Mouse (Mus musculus) liver, postnatal 0 days (tissue): ENCODE data around the gene Rhd. TPM values are rescaled to one million over a fixed set of nuclear protein-coding genes. Genes with fewer than 3 reads are reported as not detected.

ENCODE experiments used
- ATAC-seq: fragments of 200-750 bp; cut with Nextera tagmentation; 2 replicates; pipeline ENCODE4 v1.8.0; 2017; ENCODE audit warnings: mild to moderate bottlenecking, moderate library complexity
- DNase-seq: peaks from one replicate; pipeline ENCODE4 v3.0.0-alpha.2; 2016
- H3K27ac ChIP-seq: fragments of 300-500 bp; sonication (generic); 2 replicates; pipeline ENCODE4 v1.5.1; 2014; ENCODE audit warnings: antibody characterized with exemption, moderate library complexity, mild to moderate bottlenecking, low read depth
- H3K27me3 ChIP-seq: fragments of 300-500 bp; sonication (generic); 2 replicates; pipeline ENCODE4 v1.6.1; 2014; ENCODE audit warnings: low read length, control low read depth, mixed read lengths; ENCODE audit not compliant: insufficient read depth
- H3K36me3 ChIP-seq: fragments of 300-500 bp; sonication (generic); replicated peaks from 2 replicates; pipeline ENCODE4 v1.6.1; 2014; ENCODE audit warnings: mild to moderate bottlenecking, control low read depth, low read length, moderate library complexity, mixed read lengths; ENCODE audit not compliant: insufficient read depth
- H3K4me1 ChIP-seq: fragments of 300-500 bp; sonication (generic); 2 replicates; pipeline ENCODE4 v1.6.1; 2014; ENCODE audit warnings: antibody characterized with exemption, mild to moderate bottlenecking, control low read depth; ENCODE audit not compliant: insufficient read depth
- H3K4me2 ChIP-seq: fragments of 300-500 bp; sonication (generic); 2 replicates; pipeline ENCODE4 v1.6.1; 2014; ENCODE audit warnings: low read depth, mild to moderate bottlenecking, low read length, moderate library complexity, mixed read lengths
- H3K4me3 ChIP-seq: fragments of 300-500 bp; sonication (generic); 2 replicates; pipeline ENCODE4 v1.5.1; 2014; ENCODE audit warnings: low read depth, low read length
- H3K9ac ChIP-seq: fragments of 300-500 bp; sonication (generic); replicated peaks from 2 replicates; pipeline ENCODE4 v1.6.1; 2014; ENCODE audit warnings: mild to moderate bottlenecking, moderate library complexity
- H3K9me3 ChIP-seq: fragments of 300-500 bp; sonication (generic); 2 replicates; pipeline ENCODE4 v1.6.1; 2016; ENCODE audit warnings: mild to moderate bottlenecking, control low read depth, low read length, mixed read lengths
- CTCF ChIP-seq: sonication (generic); IDR thresholded peaks from 2 replicates; pipeline ENCODE4 v1.5.1; 2016; ENCODE audit warnings: antibody characterized with exemption, low read depth
- EP300 ChIP-seq: IDR thresholded peaks from 2 replicates; pipeline ENCODE4 v1.6.1; 2016; ENCODE audit warnings: antibody characterized with exemption, low read depth, mild to moderate bottlenecking
- WGBS: fragments of 180-500 bp; shearing (Covaris S2); extraction: QIAGEN DNeasy Blood & Tissue Kit; methylation state at CpG from one replicate; pipeline ENCODE4 v1.1.7; 2014; ENCODE audit not compliant: insufficient replicate concordance; 5-methylcytosine and 5-hydroxymethylcytosine counted together
- polyA plus RNA-seq: library from polyadenylated mRNA; unstranded; fragments of >200 nt; fragmentation: Nextera tagmentation; extraction: Ambion mirVana; gene quantifications from 2 replicates; pipeline ENCODE4 v1.2.1, GENCODE M21; 2015

Gene Rhd
- polyA plus RNA-seq, 1 experiment from 2014 or later, result 214 TPM

DNA sequence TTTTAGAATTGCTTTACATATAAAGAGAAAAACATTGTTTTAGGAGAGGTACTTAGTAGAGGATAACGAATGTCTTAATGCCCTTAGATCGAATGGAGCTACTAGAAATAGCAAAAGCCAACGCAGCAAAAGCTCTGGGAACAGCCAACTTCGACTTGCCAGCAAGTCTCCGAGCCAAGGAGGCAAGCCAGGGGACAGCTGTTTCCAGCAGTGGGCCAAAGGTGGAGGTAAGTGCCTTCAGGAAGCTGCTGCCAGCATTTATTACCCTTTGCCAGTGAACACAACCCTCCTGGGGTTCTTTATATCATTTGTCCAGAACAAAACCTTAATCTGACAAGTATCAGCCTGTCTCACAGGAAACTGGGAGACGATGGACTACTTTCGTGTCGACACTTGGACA lies 60.9 kb downstream of the Rhd start:
- Histone ChIP-seq H3K36me3 (peaks cover 46% of the 10 kb centered on the region), H3K4me3 (peak overlapping the region; percentile 93), H3K9ac (peak overlapping the region; percentile 98), H3K9me3 (no peaks in the 10 kb centered on the region), H3K27me3 (no peaks in the 10 kb centered on the region), H3K4me1 (peaks cover 22% of the 10 kb centered on the region), H3K4me2 (peak overlapping the region; percentile 94), H3K27ac (peak overlapping the region; percentile 70)
- DNase-seq (no peak), ATAC-seq (no peak)
- WGBS, result 47% methylated on average over 8 of the region's 8 CpGs
- TF ChIP-seq CTCF (no peak), EP300 (no peak)

DNA sequence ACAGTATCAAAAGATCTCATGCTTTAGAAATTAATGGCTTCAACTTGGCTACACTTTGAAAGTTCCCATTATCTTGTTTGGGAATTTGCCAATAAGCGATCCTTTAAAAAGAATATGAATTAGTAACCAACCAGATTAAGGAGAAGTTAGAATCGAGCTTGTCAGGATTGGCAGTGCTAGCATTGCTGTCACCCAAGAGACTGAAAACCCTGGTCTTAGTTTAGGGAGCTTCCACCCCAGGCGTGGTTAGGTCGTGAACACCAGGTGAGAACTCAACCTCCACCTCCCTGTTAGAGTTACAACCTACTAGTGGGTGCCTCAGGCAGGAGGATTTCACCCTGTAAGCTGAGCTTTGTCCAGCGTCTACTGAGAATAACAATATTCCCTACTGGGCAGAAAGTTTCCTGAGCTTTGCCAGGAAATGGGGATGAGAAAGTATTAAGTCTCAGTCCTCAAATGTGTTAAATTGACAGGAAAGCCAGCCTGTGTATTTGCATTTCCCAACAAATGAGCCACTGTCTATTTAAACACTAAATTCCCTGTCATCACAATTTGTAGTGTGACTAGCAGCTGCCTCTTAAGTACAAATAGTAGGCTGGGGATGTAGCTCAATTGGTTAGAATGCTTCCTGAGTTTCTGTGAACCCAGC lies 63.6 kb downstream of the Rhd start:
- WGBS, result 72% methylated on average over 5 of the region's 5 CpGs
- Histone ChIP-seq H3K4me1 (peaks cover 33% of the 10 kb centered on the region), H3K27ac (peak overlapping the region; percentile 52; the same call in 1 of the 2 replicates), H3K4me2 (no peak overlapping the region), H3K4me3 (no peak overlapping the region), H3K9ac (peak overlapping the region; percentile 5; the same call in 1 of the 2 replicates), H3K36me3 (peaks cover 55% of the 10 kb centered on the region), H3K27me3 (no peaks in the 10 kb centered on the region), H3K9me3 (no peaks in the 10 kb centered on the region)
- no peak for DNase-seq
- ATAC-seq, result no peak
- no peak for TF ChIP-seq EP300

DNA sequence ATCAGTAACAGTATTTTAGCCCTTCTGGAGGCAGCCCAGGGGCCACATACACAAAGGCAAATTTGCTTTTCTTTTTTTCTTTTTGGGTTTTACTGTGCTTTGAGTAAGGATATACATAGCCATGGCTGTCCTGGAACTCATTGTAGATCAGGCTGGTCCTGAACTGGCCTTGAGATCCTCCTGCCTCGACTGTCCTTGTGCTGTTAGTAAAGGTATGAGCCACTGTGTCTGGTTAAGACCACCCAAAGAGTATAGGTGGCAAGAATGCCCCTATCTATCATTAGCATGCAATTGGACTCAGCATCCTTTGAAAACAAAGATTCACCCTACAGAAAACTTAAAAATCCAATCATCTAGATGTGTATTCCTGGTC lies 64.1 kb downstream of the Rhd start:
- no peaks in the 10 kb centered on the region for H3K9me3 ChIP-seq
- no peak for TF ChIP-seq EP300
- TF ChIP-seq CTCF, result no peak
- DNase-seq (no peak), ATAC-seq (no peak)
- H3K9ac ChIP-seq, result no peak overlapping the region
- H3K27me3 ChIP-seq, result no peaks in the 10 kb centered on the region
- H3K36me3 ChIP-seq, result peaks cover 60% of the 10 kb centered on the region
- no peak overlapping the region for H3K4me3 ChIP-seq
- peaks cover 33% of the 10 kb centered on the region for H3K4me1 ChIP-seq
- H3K27ac ChIP-seq, result peak overlapping the region; percentile 52; the same call in 1 of the 2 replicates
- 80% methylated on average over 1 of the region's 1 CpGs for WGBS
- H3K4me2 ChIP-seq, result no peak overlapping the region

DNA sequence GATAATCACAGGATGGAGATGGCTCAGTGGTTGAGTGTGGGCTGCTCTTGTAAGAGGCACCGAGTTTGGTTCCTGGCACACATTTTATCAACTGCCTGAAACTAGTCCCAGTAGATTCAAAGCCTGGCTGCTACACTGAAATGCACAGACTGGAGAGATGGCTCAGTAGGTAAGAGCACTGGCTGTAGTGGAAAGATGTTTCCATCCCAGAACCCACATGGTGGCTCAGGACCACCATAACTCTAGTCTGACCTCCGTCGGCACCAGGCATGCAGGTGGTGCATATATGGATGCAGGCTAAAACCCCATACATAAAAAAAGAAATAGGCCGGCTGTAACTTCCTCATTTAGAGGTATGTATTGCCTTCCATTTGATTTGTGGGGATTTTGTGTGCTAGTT lies 65.2 kb downstream of the Rhd start:
- H3K4me3 ChIP-seq, result no peak overlapping the region
- 37% methylated on average over 4 of the region's 4 CpGs for WGBS

DNA sequence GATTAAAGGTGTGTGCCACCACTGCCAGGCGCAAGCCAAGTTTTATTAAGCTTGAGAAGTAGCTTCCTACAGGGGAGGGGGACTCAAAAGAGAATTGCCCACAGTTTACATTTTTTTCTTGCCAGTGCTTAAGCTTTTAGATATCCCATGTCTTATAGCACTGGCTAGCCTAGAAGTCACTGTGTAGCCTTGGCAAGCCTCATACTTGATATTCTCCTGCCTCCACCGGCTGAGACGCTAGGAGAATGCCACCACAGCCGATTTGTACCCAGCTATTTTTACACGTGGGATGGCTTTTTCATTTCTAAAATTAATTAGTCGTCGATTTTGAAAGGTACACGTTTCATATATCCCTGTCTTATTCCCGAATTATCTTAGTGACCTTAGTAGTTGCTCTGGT lies 65.9 kb downstream of the Rhd start:
- peaks cover 65% of the 10 kb centered on the region for H3K36me3 ChIP-seq
- peaks cover 32% of the 10 kb centered on the region for H3K4me1 ChIP-seq
- no peaks in the 10 kb centered on the region for H3K9me3 ChIP-seq
- H3K4me3 ChIP-seq, result peak overlapping the region; percentile 96
- TF ChIP-seq EP300 (no peak), CTCF (no peak)
- H3K27me3 ChIP-seq, result no peaks in the 10 kb centered on the region
- peak overlapping the region; percentile 87 for H3K27ac ChIP-seq
- peak overlapping the region; percentile 46 for H3K9ac ChIP-seq
- no peak for ATAC-seq
- H3K4me2 ChIP-seq, result peak overlapping the region; percentile 69
- WGBS, result 23% methylated on average over 9 of the region's 9 CpGs
- DNase-seq, result no peak

More for the DNA sequence above, 65.2 kb downstream of the Rhd start:
- H3K27me3 ChIP-seq, result no peaks in the 10 kb centered on the region
- H3K27ac ChIP-seq, result peak overlapping the region; percentile 87
- ATAC-seq (no peak), DNase-seq (no peak)
- TF ChIP-seq CTCF, result no peak
- TF ChIP-seq EP300, result no peak
- 0 out of 2 replicates have a peak overlapping the region, but pooled peaks have one; percentile 46 for H3K9ac ChIP-seq
- peaks cover 65% of the 10 kb centered on the region for H3K36me3 ChIP-seq
- H3K4me1 ChIP-seq, result peaks cover 33% of the 10 kb centered on the region
- peak overlapping the region; percentile 69; the same call in 1 of the 2 replicates for H3K4me2 ChIP-seq
- H3K9me3 ChIP-seq, result no peaks in the 10 kb centered on the region

DNA sequence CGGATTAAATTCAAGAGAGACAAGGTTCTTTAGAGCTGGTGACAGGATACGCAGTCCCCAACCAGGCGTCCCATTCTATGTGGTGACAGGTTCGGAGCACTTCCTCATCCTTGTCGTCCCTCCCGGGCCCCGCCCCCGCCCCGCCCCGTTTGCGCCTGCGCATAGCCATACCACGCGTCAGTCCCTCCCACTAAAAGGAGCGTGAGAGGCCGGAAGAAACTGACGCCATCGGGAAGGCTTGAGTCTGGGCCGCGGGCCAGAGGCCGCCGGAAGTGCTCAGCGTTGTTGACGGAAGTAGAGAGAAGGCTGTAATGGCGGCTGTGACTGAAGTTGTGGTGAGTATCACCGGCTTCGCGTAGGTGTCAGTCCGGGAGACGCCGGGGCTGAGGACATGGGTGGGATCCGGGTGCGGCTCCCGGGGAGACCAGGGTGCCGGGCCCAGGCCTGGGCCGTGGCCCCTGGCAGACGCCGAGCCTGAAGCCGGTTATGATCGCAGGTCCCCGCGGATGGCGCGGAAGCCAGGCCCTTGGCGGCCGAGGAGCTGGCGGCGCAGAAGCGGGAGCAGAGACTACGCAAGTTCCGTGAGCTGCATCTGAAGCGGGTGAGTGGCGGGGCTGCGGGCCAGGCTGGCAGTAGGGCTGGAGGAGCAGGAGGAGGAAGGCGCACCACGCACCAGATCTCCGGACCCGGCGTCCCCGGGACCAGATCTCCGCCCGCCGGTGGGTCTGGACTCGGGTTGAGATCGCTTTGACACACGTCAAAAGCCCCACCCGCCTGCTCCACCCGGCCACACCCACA lies 66.5 kb downstream of the Rhd start, which contains the start of gene Syf2:
Syf2 (plus strand) TSS at position 215 of the 798 bp plus-strand sequence.
- Histone ChIP-seq H3K27me3 (no peaks in the 10 kb centered on the region), H3K36me3 (peaks cover 65% of the 10 kb centered on the region), H3K4me2 (peak within 1 kb of the TSS; percentile 85), H3K9me3 (no peaks in the 10 kb centered on the region), H3K4me1 (peaks cover 26% of the 10 kb centered on the region), H3K27ac (peak within 1 kb of the TSS; percentile 99), H3K9ac (peak within 1 kb of the TSS; percentile 95), H3K4me3 (peak within 1 kb of the TSS; percentile 96)
- ATAC-seq (peak; percentile 94), DNase-seq (peak; percentile 100)
- under 1% methylated on average over 67 of the region's 68 CpGs for WGBS
- TF ChIP-seq CTCF, result no peak
- TF ChIP-seq EP300, result peak; percentile 50; the same call in 1 of the 2 replicates
